Mouse (Mus musculus) ovary, postnatal 10 days (tissue): Measurements from ENCODE around the gene Cdh18.

ENCODE experiments used
- DNase-seq: peaks from one replicate; pipeline ENCODE4 v3.0.0; 2022; ENCODE audit warnings: low spot score

Cdh18 gene

DNA sequence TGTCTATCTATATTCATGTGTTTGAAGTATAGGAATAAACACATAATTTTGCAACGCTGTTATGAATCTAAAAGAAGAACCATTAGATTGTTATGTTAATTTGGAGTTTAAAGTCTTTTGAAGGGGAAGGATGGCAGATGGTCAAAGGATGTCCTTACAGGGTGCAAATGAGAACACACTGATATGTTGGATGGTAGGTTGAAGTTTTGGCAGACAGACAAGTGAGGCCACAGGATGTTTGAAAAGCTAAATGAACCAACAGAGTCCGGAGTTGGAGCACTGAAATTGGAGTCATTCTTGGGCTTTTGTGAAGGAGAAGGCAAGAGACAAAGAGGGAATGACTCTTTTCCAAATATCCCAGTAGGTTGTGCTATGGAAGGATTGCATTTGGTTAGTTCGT, 908.6 kb downstream of the Cdh18 start:
- DNase-seq: no peak

DNA sequence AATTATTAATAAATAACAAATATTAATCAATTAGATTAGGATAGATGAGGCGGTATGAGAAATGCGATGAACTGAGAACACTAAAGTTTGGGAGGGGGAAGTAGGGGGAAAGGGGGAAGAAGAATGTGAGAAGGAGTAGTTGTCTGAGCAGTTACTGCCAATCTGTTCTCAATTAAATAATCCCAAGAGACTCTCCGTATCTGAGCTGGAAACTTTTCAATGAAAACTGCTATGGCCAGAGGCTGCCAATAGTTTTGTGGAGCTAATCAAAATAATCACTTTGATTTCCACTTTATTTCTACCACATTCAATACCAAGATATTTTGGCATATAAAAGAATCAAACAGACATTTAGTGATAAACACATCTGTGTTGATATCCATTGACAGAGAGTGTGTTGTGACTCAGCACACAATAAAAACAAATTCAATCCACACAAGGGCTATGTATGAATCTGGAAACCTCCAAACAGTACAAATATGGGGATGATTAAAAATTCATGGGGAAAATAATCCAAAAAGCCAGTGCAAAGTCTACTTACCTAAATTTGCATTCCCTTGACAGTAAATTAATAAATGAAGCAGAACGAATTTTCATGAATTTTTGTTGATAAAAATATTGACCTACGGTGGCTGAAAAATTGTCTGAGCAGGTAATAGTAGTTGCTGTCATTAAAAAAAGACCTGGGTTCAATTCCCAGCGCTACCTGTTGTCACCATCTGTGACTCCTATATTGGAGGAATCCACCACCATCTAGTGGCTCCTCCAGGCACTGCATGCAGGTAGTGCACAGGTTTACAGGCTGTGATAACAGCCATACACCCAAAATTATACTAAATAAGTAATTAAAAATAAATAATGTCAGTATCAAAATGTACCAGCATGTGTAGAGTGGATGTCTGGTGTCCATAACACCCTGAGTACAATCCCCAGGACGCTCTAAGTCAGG, 922.0 kb downstream of the Cdh18 start:
- DNase-seq: no peak

DNA sequence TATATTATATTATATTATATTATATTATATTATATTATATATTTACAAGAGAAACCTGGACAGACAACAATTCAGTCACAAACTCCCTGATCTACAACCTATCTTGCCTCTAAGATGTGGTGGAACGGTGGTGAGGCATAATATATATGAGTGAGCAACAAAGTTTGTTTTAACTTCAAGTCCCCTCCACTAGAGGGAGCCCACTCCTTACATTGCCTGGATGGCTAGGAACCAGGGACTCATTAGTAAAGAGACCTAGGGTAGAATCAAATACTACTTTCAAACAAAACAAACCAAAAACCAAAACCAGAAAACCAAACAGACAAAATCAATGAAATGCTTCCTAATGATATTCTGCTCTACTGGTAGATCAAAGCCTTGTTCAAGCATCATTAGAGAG, 937.5 kb downstream of the Cdh18 start:
- no peak for DNase-seq

DNA sequence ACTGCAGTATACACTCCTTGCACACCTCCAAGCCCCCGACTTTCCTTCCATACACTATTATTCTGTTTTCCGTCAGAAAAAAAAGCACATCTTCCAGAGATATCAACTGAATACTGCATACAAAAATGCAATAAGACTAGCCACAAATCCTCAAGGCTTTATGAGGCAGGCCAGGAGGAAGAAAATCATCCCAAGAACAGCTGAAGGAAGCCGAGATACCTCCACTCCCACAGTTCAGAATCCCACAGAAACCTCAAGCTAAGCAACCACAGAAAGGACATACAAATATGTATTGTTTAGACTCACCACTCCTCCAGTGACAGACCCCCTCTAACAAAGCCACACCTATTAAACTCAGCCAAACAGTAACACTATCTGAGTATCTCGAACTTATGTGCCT, 957.7 kb downstream of the Cdh18 start:
- no peak for DNase-seq

DNA sequence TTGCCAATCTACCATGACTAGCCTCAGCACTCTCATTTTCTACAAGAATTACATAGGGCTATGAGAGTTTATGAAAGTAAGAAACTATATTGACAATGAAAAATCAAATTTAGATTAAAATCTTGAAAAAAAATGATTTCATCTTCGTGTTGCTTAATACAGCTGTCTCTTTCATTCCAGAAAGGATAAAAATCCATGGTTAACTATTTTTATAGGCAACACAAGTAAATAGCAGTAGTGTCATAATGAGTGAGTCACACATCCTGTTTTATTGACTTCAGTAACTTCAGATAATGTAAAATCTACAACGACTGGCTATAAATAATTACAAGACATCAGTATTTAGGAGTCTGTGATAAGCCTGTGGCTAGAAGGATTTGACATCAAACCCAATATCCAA, 960.9 kb downstream of the Cdh18 start:
- no peak for DNase-seq

DNA sequence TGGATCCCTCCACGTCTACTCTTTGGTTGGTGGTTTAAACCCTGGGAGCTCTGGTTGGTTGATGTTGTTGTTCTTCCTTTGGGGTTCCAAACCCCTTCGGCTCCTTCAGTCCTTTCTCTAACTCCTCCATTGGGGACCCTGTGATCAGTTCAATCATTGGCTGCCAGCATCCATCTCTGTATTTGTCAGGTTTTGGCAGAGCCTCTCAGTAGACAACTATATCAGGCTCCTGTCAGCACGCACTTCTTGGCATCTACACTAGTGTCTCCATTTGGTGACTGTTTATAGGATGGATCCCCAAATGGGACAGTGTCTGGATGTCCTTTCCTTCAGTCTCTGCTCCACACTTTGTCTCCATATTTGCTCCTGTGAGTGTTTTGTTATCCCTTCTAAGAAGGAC, 967.0 kb downstream of the Cdh18 start:
- DNase-seq: no peak

DNA sequence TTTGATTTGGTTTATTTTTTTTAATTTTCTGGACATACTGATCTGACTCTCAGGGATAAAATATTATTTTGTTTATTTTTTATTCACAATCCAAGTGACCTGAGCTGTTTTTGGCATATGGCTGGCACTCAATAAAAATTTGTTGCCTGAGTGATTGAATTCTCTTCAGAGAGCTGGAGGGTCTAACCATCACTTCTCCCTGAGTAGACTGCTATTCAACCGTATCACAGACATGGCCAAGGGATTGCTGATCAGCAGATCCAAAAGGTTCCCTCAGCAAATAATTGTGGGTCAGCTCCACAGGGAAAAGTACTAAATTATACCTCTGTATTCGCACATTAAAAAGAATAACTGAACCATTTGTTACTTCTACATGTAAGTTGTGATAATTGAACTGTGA, 969.3 kb downstream of the Cdh18 start:
- DNase-seq: no peak
